Mouse (Mus musculus) forebrain, postnatal 0 days (tissue): ENCODE data around the gene Rbbp4. TPM values are rescaled to one million over a fixed set of nuclear protein-coding genes. Genes with fewer than 3 reads are reported as not detected.

Experiments used
- ATAC-seq: fragments of 200-750 bp; cut with Nextera tagmentation; 2 replicates; pipeline ENCODE4 v1.8.0; 2017; ENCODE audit warnings: mild to moderate bottlenecking, moderate library complexity
- DNase-seq: peaks from one replicate; pipeline ENCODE4 v3.0.0-alpha.2; 2015
- H3K27ac ChIP-seq: fragments of 300-500 bp; sonication (generic); 2 replicates; pipeline ENCODE4 v1.5.1; 2014; ENCODE audit warnings: low read depth, mild to moderate bottlenecking, antibody characterized with exemption, low read length, moderate library complexity, mixed read lengths
- H3K27me3 ChIP-seq: fragments of 300-500 bp; sonication (generic); 2 replicates; pipeline ENCODE4 v1.6.1; 2014; ENCODE audit warnings: mild to moderate bottlenecking, low read length, mixed read lengths; ENCODE audit not compliant: insufficient read depth
- H3K36me3 ChIP-seq: fragments of 300-500 bp; sonication (generic); 2 replicates; pipeline ENCODE4 v1.6.1; 2014; ENCODE audit warnings: mild to moderate bottlenecking, moderate library complexity; ENCODE audit not compliant: insufficient read depth
- H3K4me1 ChIP-seq: fragments of 300-500 bp; sonication (generic); 2 replicates; pipeline ENCODE4 v1.6.1; 2014; ENCODE audit warnings: antibody characterized with exemption; ENCODE audit not compliant: insufficient read depth
- H3K4me2 ChIP-seq: fragments of 300-500 bp; sonication (generic); 2 replicates; pipeline ENCODE4 v1.6.1; 2014; ENCODE audit warnings: low read depth, mild to moderate bottlenecking, moderate library complexity
- H3K4me3 ChIP-seq: fragments of 300-500 bp; sonication (generic); 2 replicates; pipeline ENCODE4 v1.5.1; 2014; ENCODE audit warnings: low read depth, low read length, mixed read lengths
- H3K9ac ChIP-seq: fragments of 300-500 bp; sonication (generic); 2 replicates; pipeline ENCODE4 v1.6.1; 2014; ENCODE audit warnings: mild to moderate bottlenecking
- H3K9me3 ChIP-seq: fragments of 300-500 bp; sonication (generic); 2 replicates; pipeline ENCODE4 v1.6.1; 2016; ENCODE audit warnings: low read length
- CTCF ChIP-seq: sonication (generic); IDR thresholded peaks from 2 replicates; pipeline ENCODE4 v1.5.1; 2016; ENCODE audit warnings: antibody characterized with exemption, control low read depth, low read depth
- WGBS: fragments of 180-500 bp; shearing (Covaris S2); extraction: QIAGEN DNeasy Blood & Tissue Kit; methylation state at CpG from one replicate; pipeline ENCODE4 v1.1.7; 2014; 5-methylcytosine and 5-hydroxymethylcytosine counted together
- polyA plus RNA-seq: library from polyadenylated mRNA; unstranded; fragments of >200 nt; fragmentation: Nextera tagmentation; extraction: Ambion mirVana; gene quantifications from 2 replicates; pipeline ENCODE4 v1.2.1, GENCODE M21; 2015
- total RNA-seq: library from RNA; depleted of rRNA; stranded (reverse); fragments of >200 nt; gene quantifications from 2 replicates; pipeline ENCODE4 v1.2.3, GENCODE M21; 2014

Gene Rbbp4
- total and polyA plus RNA-seq, 2 experiments from 2014 or later, result 103 to 272 TPM

- Histone ChIP-seq H3K4me3 (peak overlapping the region; percentile 43), H3K9me3 (no peaks in the 10 kb centered on the region), H3K4me2 (peak overlapping the region; percentile 80), H3K4me1 (no peaks in the 10 kb centered on the region), H3K27ac (no peak overlapping the region), H3K27me3 (peaks cover 4% of the 10 kb centered on the region; the same call in 1 of the 2 replicates), H3K9ac (peak overlapping the region; percentile 40), H3K36me3 (no peaks in the 10 kb centered on the region)
- peak; percentile 18 for DNase-seq
- TF ChIP-seq CTCF, result no peak; the same call in 1 of the 2 replicates
- WGBS, result 2% methylated on average over 27 of the region's 28 CpGs
- peak; percentile 14; the same call in 1 of the 2 replicates for ATAC-seq
Observed at GRCm38 (mm10) chr4:129286683-129287471, 48.3 kb downstream of the Rbbp4 start.

GRCm38 (mm10) chr4:129286001-129286682 lies 49.0 kb downstream of the Rbbp4 start:
- Histone ChIP-seq H3K4me1 (no peaks in the 10 kb centered on the region), H3K4me3 (no peak overlapping the region), H3K4me2 (no peak overlapping the region), H3K27me3 (peaks cover 4% of the 10 kb centered on the region; the same call in 1 of the 2 replicates), H3K9me3 (no peaks in the 10 kb centered on the region), H3K36me3 (no peaks in the 10 kb centered on the region), H3K9ac (no peak overlapping the region), H3K27ac (no peak overlapping the region)
- WGBS, result 40% methylated on average over 5 of the region's 5 CpGs
- ATAC-seq (peak; percentile 43; the same call in 1 of the 2 replicates), DNase-seq (no peak)
- no peak for TF ChIP-seq CTCF

GRCm38 (mm10) chr4:129284685-129285084 lies 50.5 kb downstream of the Rbbp4 start:
- Histone ChIP-seq H3K4me2 (no peak overlapping the region), H3K36me3 (no peaks in the 10 kb centered on the region), H3K27me3 (peaks cover 4% of the 10 kb centered on the region; the same call in 1 of the 2 replicates), H3K4me1 (no peaks in the 10 kb centered on the region), H3K9ac (no peak overlapping the region), H3K27ac (no peak overlapping the region), H3K9me3 (no peaks in the 10 kb centered on the region), H3K4me3 (no peak overlapping the region)
- DNase-seq, result no peak
- no peak for ATAC-seq
- 84% methylated on average over 2 of the region's 2 CpGs for WGBS
- TF ChIP-seq CTCF, result no peak

GRCm38 (mm10) chr4:129283226-129283625 lies 51.9 kb downstream of the Rbbp4 start:
- Histone ChIP-seq H3K27me3 (peaks cover 4% of the 10 kb centered on the region; the same call in 1 of the 2 replicates), H3K9ac (no peak overlapping the region), H3K4me3 (no peak overlapping the region), H3K36me3 (no peaks in the 10 kb centered on the region), H3K9me3 (no peaks in the 10 kb centered on the region), H3K4me1 (no peaks in the 10 kb centered on the region), H3K27ac (no peak overlapping the region), H3K4me2 (no peak overlapping the region)
- TF ChIP-seq CTCF, result no peak
- DNase-seq (no peak), ATAC-seq (no peak)
- WGBS, result 83% methylated on average over 5 of the region's 5 CpGs

- H3K9me3 ChIP-seq, result no peaks in the 10 kb centered on the region
- H3K4me2 ChIP-seq, result no peak overlapping the region
- no peak overlapping the region for H3K9ac ChIP-seq
- TF ChIP-seq CTCF, result no peak
- ATAC-seq (no peak), DNase-seq (no peak)
- no peaks in the 10 kb centered on the region for H3K4me1 ChIP-seq
- 77% methylated on average over 5 of the region's 5 CpGs for WGBS
- no peak overlapping the region for H3K27ac ChIP-seq
- H3K4me3 ChIP-seq, result no peak overlapping the region
- no peaks in the 10 kb centered on the region for H3K36me3 ChIP-seq
- peaks cover 4% of the 10 kb centered on the region; the same call in 1 of the 2 replicates for H3K27me3 ChIP-seq
Observed at GRCm38 (mm10) chr4:129282786-129283185, 52.4 kb downstream of the Rbbp4 start.

- no peak overlapping the region for H3K9ac ChIP-seq
- no peak overlapping the region for H3K27ac ChIP-seq
- no peaks in the 10 kb centered on the region for H3K4me1 ChIP-seq
- H3K27me3 ChIP-seq, result no peaks in the 10 kb centered on the region
- no peaks in the 10 kb centered on the region for H3K9me3 ChIP-seq
- WGBS, result under 1% methylated on average over 18 of the region's 18 CpGs
- TF ChIP-seq CTCF, result peak; percentile 99
- no peak overlapping the region for H3K4me2 ChIP-seq
- no peak overlapping the region for H3K4me3 ChIP-seq
- ATAC-seq (peak; percentile 81), DNase-seq (peak; percentile 92)
- no peaks in the 10 kb centered on the region for H3K36me3 ChIP-seq
Observed at GRCm38 (mm10) chr4:129276453-129276865, 58.7 kb downstream of the Rbbp4 start.

GRCm38 (mm10) chr4:129272756-129273046 lies 62.5 kb downstream of the Rbbp4 start:
- H3K27ac ChIP-seq, result no peak overlapping the region
- peak; percentile 31 for TF ChIP-seq CTCF
- H3K9ac ChIP-seq, result no peak overlapping the region
- WGBS, result 34% methylated on average over 5 of the region's 5 CpGs
- no peak overlapping the region for H3K4me3 ChIP-seq
- DNase-seq (no peak), ATAC-seq (no peak)
- no peaks in the 10 kb centered on the region for H3K4me1 ChIP-seq
- H3K9me3 ChIP-seq, result no peaks in the 10 kb centered on the region
- H3K4me2 ChIP-seq, result no peak overlapping the region
- H3K36me3 ChIP-seq, result no peaks in the 10 kb centered on the region
- H3K27me3 ChIP-seq, result no peaks in the 10 kb centered on the region
